Mouse (Mus musculus): ENCODE data around the gene Cflar. TPM values are rescaled to one million over a fixed set of nuclear protein-coding genes. Genes with fewer than 3 reads are reported as not detected.
"Not testable (repeated sequence)": the region's sequence is repeated elsewhere in the genome, so short reads cannot be mapped to it uniquely, and the experiment has no call there.

The Cflar gene
- polyA plus RNA-seq, 1 experiment = 5.3 TPM

DNA sequence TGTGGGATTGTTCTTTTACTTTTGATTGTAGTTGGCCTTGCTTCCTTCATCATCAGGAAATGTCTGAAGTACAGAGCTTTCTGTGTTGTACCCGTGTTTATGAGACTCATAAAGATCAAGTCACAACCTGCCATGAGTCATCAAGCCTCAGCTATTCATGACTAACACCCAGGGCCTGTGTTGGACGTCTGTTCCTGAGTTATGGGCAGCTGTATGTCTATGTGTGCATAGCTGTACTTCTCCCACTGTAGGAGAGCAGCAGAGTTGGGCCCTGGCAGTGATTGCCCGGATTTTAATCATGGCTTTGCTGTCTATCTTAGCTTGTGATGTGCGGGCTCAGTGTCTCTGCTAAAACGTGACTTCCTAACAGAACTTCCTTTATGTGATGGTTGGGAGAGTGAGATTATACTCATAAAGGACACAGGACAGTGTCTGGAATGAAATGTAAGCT, 31.3 kb downstream of the Cflar start:
- H3K9me3 ChIP-seq = no peaks in the 10 kb centered on the region
- H3K4me1 ChIP-seq = peaks cover 61% of the 10 kb centered on the region
- H3K27me3 ChIP-seq (replicated peaks) = no peaks in the 10 kb centered on the region
- H3K4me3 ChIP-seq (replicated peaks) = peak overlapping the region; percentile 77
- TF ChIP-seq GATA1 (IDR thresholded peaks at IDR 0.05; ENCODE audit: borderline replicate concordance, low read length) (no peak), FLI1 (IDR thresholded peaks at IDR 0.05; ENCODE audit: low read length) (no peak)
- H3K36me3 ChIP-seq (replicated peaks; ENCODE audit: low read length) = peaks cover 99% of the 10 kb centered on the region

DNA sequence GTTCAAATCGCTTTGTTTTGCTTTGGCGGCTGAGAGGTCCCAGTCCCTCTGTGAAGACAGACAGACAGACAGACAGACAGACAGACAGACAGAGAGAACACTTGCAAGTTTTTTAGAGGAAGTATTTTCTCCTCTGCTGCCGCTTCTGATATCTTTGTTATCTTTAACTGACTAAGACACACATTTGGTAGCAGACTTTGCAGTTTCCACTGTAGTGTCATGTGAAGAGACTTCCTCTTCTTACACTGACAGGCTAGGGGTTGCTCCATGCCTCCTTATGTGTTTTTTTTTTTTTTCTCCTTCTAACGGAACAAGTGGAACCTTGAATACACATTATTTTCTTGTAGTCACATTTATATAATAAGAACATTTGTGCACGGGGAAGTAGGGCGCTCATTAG, 31.9 kb downstream of the Cflar start:
- H3K4me3 ChIP-seq (replicated peaks) = peak overlapping the region; percentile 77
- H3K27me3 ChIP-seq (replicated peaks) = no peaks in the 10 kb centered on the region
- H3K4me1 ChIP-seq = peaks cover 61% of the 10 kb centered on the region
- no peak for TF ChIP-seq FLI1 (IDR thresholded peaks at IDR 0.05; ENCODE audit: low read length)
- no peak for TF ChIP-seq GATA1 (IDR thresholded peaks at IDR 0.05; ENCODE audit: borderline replicate concordance, low read length)
- peaks cover 99% of the 10 kb centered on the region for H3K36me3 ChIP-seq (replicated peaks; ENCODE audit: low read length)
- no peaks in the 10 kb centered on the region for H3K9me3 ChIP-seq

DNA sequence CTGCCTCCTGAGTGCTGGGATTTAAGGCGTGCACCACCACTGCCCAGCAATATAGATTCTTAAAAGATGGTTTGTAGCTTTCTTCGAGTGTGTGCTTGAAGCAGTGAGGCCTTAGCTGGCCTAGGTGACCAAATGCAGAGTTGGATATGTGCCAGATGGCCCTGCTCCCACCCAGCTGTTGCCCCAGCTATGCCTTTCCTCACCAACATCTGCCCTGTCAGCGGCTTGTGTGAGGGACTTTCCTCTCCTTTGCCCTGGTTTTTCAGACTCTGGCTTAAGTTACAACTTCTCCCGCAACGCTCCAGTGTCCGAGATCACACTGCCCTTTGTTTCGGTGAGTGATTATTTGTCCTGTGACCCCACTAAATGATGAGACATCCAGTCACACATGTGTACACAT, 33.3 kb downstream of the Cflar start:
- Histone ChIP-seq H3K36me3 (replicated peaks; ENCODE audit: low read length) (peaks cover 98% of the 10 kb centered on the region), H3K27me3 (replicated peaks) (no peaks in the 10 kb centered on the region), H3K4me3 (replicated peaks) (no peak overlapping the region), H3K9me3 (no peaks in the 10 kb centered on the region), H3K4me1 (peaks cover 55% of the 10 kb centered on the region)
- TF ChIP-seq FLI1 (IDR thresholded peaks at IDR 0.05; ENCODE audit: low read length) = no peak
- TF ChIP-seq GATA1 (IDR thresholded peaks at IDR 0.05; ENCODE audit: borderline replicate concordance, low read length) = no peak

DNA sequence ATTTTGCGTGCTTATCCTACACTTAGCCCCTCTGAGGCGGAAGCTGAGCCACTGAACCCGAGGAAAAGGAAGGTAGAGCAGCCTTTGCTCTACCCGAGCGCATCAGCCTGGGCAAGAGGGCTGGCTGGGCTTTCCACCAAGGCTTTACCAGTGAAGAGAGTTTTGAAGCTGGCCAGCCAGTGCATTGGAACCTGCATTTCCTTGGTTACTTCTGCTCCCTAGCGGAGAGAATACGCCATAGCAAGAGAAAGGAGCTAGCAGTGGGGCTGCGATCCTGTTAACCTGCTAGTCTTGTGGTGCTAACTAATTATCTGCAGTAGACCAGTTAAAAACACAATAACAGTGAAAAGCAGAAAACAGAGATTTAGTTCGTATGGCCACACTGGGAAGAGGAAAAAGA, 35.6 kb downstream of the Cflar start:
- TF ChIP-seq FLI1 (IDR thresholded peaks at IDR 0.05; ENCODE audit: low read length) (no peak), GATA1 (IDR thresholded peaks at IDR 0.05; ENCODE audit: borderline replicate concordance, low read length) (no peak)
- no peaks in the 10 kb centered on the region for H3K9me3 ChIP-seq
- H3K4me3 ChIP-seq (replicated peaks) = no peak overlapping the region
- H3K4me1 ChIP-seq = peaks cover 40% of the 10 kb centered on the region
- peaks cover 77% of the 10 kb centered on the region for H3K36me3 ChIP-seq (replicated peaks; ENCODE audit: low read length)
- H3K27me3 ChIP-seq (replicated peaks) = no peaks in the 10 kb centered on the region

DNA sequence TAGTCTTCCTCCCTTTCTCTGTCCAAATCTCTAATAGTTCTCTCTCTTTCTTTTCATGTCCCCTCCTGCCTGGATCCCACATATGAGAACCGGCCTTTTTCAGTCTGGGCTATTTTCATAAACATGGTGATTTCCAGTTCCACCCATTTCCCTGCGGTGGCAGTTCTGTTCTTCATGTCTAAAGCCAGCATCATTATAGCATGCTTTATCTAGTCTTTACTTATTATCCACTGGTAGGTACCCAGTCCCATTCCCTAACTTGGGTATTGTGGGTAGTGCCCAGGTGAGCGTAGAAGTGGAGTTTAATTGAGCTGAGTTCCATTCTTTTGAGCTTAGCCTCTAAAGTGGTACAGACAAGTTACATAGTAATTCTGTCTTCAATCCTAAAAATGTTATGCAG, 48.1 kb downstream of the Cflar start:
- peaks cover 20% of the 10 kb centered on the region for H3K4me1 ChIP-seq
- no peaks in the 10 kb centered on the region for H3K27me3 ChIP-seq (replicated peaks)
- peaks cover 64% of the 10 kb centered on the region for H3K36me3 ChIP-seq (replicated peaks; ENCODE audit: low read length)
- TF ChIP-seq FLI1 (IDR thresholded peaks at IDR 0.05; ENCODE audit: low read length) = no peak
- no peak for TF ChIP-seq GATA1 (IDR thresholded peaks at IDR 0.05; ENCODE audit: borderline replicate concordance, low read length)
- no peak overlapping the region for H3K4me3 ChIP-seq (replicated peaks)
- no peaks in the 10 kb centered on the region for H3K9me3 ChIP-seq

DNA sequence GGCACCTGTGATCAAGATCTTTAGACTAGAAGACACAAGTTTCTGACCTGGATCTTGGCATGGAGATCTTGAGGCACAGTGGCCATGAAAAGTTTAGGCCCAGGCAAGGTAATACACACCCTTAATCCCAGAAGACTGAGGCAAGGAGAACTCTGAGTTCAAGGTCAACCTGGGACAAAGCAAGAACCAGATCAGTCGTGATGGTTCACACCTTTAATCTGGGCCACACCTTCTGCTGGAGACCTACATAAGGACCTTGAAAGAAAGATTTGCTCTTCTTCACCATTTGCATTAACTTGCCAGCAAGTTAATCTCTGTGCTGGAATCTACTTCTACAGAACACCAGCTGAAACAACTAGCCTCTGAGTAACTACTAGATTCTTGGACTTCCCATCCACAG, 49.3 kb downstream of the Cflar start:
- no peaks in the 10 kb centered on the region for H3K27me3 ChIP-seq (replicated peaks)

DNA sequence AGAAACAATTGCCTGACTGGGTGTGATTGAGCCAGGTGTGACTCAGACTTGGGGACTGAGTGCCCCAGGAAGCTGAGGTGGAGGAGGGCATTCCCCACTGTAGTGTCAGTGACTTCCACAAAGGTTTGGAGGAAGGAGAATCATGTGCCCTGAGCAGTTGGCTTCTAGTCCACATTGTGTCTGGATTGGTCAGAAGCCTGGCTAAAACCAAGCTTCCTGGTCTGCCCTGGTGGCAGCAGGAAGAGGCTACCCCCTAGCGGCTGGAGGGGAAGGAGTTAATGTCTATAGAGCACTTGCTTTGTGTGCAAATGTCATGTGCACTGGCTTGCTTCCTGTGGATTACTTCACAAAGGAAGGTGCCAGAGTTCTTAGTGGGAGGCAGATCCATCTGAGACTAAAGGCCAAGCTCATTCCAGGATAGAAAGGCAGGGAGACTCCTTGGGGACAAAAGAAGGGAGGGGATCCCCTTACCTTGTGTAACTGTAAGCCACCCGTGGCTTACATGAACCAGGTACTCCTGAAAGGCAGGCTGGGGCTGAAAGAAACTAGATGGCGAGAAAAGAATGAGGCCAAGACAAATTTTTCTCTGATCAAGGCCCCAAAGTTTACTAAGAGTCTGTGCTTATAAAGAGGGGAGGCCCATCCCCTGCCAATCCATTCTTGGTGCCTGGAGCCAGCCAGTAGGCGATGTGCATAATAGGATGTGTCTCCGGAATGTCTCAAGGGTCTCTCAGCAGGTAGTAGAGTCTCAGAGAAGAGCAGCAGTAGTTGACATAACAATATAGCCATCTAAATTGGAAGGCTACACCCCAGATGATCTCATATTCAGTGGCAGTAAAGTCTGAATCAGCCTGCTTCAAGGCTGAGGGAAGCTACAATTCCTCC, 50.3 kb downstream of the Cflar start:
- H3K27me3 ChIP-seq (replicated peaks); H3K9me3 ChIP-seq; H3K4me3 ChIP-seq (replicated peaks): not testable (repeated sequence)
- peaks cover 18% of the 10 kb centered on the region for H3K4me1 ChIP-seq
- H3K36me3 ChIP-seq (replicated peaks; ENCODE audit: low read length) = peaks cover 43% of the 10 kb centered on the region

More for the DNA sequence above, 49.3 kb downstream of the Cflar start:
- no peaks in the 10 kb centered on the region for H3K9me3 ChIP-seq
- no peak for TF ChIP-seq FLI1 (IDR thresholded peaks at IDR 0.05; ENCODE audit: low read length)
- TF ChIP-seq GATA1 (IDR thresholded peaks at IDR 0.05; ENCODE audit: borderline replicate concordance, low read length) = no peak
- H3K4me1 ChIP-seq = peaks cover 18% of the 10 kb centered on the region
- H3K4me3 ChIP-seq (replicated peaks) = no peak overlapping the region
- H3K36me3 ChIP-seq (replicated peaks; ENCODE audit: low read length) = peaks cover 52% of the 10 kb centered on the region

DNA sequence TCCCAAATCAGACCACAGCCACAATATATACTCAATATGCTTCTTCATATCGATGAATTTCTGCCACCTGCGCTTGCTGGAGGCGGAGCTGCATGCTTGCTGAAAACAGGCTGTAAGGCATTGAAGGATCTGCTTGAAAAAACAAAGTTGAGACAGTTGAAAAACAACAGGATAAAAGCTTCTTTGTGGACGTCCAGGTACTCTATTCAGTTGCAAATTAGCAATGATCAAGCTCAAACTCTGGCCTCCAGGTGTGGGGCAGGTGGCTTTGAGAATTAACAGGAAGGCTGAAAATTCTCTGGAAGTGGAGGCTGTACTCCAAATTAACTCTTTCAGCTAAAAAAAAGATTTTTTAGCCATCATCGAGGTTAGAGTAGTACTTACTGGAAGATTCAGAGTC, 51.3 kb downstream of the Cflar start:
- Histone ChIP-seq H3K27me3 (replicated peaks) (no peaks in the 10 kb centered on the region), H3K9me3 (no peaks in the 10 kb centered on the region), H3K4me1 (peaks cover 18% of the 10 kb centered on the region), H3K4me3 (replicated peaks) (no peak overlapping the region), H3K36me3 (replicated peaks; ENCODE audit: low read length) (peaks cover 37% of the 10 kb centered on the region)
- TF ChIP-seq FLI1 (IDR thresholded peaks at IDR 0.05; ENCODE audit: low read length) (no peak), GATA1 (IDR thresholded peaks at IDR 0.05; ENCODE audit: borderline replicate concordance, low read length) (no peak)

DNA sequence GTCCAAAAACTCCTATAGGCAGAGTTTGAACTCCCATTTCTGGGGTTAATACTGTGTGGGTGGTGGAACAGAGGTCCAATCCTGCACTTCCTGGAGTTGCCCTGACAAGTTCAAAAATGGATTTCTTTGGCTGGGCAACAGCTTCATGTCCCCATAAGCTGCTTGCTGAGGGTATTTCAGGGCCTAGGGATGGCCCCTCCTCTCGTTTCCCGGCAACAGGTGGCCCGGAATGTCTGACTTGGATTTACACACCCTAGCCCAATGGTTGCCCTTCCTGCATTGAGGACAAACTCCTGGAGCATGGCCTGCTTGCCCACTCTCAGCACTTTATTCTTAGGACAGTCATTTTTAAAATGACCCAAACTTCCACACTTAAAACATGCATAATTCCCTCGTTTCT, 55.1 kb downstream of the Cflar start:
- not testable (repeated sequence) for H3K4me1 ChIP-seq; H3K27me3 ChIP-seq (replicated peaks); H3K4me3 ChIP-seq (replicated peaks); H3K9me3 ChIP-seq; H3K36me3 ChIP-seq (replicated peaks; ENCODE audit: low read length)

DNA sequence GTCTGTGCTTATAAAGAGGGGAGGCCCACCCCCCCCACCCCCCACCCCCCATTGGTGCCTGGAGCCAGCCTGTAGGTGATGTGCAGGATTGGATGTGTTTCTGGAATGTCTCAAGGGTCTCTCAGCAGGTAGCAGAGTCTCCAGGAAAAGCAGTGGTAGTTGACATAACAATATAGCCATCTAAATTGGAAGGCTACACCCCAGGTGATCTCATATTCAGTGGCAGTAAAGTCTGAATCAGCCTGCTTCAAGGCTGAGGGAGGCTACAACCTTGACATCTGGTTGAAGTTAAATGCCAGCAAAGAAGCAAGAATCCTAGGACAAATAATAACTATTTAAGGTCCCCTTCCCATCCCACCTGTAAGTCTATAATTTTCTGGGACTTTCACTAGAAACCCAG, 57.8 kb downstream of the Cflar start:
- Histone ChIP-seq H3K4me1 (peaks cover 18% of the 10 kb centered on the region), H3K9me3 (no peaks in the 10 kb centered on the region), H3K27me3 (replicated peaks) (no peaks in the 10 kb centered on the region), H3K4me3 (replicated peaks) (no peak overlapping the region), H3K36me3 (replicated peaks; ENCODE audit: low read length) (no peaks in the 10 kb centered on the region)
- TF ChIP-seq FLI1 (IDR thresholded peaks at IDR 0.05; ENCODE audit: low read length) (no peak), GATA1 (IDR thresholded peaks at IDR 0.05; ENCODE audit: borderline replicate concordance, low read length) (no peak)

Measured in megakaryocyte, embryonic 14.5 days (primary cell).